Mouse (Mus musculus) B cell, adult 2 months (primary cell): ENCODE data around the gene Slc26a9.
"Not testable (repeated sequence)": the region's sequence is repeated elsewhere in the genome, so short reads cannot be mapped to it uniquely, and the experiment has no call there.

Source experiments
- DNase-seq, 2 experiments: peaks; one replicate each; pipeline ENCODE4 v3.0.0; 2022

Slc26a9 gene

DNA sequence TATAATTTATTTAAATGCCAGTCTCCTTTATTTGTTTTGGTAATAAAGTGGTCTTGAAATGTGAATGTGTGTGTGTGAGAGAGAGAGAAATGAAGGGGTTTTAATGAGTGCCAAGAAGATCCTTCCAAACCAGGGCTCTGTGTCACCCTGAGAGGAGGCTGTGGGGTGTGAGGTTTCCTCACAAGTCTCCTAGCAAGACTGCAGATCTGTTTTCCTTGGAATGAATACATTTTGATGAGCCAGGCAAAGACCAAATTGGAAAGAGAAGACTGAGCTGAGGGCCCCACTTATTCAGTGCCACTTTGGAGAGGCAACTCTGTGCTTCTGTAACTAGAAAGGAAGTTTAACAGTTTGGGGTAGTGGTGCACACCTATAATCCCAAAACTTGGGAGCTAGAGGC lies 27.6 kb downstream of the Slc26a9 start:
- no peak for DNase-seq

GRCm38 (mm10) chr1:131794591-131794990 lies 50.8 kb downstream of the Slc26a9 start:
- no peak for DNase-seq

DNA sequence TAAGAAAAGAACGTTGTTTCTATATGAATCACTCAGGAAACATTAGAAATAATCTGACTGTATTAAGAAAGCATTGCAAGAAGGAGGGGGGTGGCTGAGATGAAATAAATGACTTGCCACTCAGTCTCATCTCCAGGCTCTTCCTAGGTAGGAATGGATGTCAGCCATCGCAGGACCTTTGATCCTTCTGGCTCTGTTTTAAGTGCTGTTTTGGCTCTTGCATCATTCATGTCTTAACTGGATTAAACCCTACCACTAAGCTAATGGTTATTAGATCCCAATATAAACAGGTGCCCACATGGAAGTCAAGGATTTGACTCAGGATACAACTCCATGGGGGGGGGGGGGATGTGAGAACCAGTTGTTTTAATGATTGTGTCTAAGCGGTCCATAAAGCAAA lies 51.3 kb downstream of the Slc26a9 start:
- DNase-seq, result no peak

DNA sequence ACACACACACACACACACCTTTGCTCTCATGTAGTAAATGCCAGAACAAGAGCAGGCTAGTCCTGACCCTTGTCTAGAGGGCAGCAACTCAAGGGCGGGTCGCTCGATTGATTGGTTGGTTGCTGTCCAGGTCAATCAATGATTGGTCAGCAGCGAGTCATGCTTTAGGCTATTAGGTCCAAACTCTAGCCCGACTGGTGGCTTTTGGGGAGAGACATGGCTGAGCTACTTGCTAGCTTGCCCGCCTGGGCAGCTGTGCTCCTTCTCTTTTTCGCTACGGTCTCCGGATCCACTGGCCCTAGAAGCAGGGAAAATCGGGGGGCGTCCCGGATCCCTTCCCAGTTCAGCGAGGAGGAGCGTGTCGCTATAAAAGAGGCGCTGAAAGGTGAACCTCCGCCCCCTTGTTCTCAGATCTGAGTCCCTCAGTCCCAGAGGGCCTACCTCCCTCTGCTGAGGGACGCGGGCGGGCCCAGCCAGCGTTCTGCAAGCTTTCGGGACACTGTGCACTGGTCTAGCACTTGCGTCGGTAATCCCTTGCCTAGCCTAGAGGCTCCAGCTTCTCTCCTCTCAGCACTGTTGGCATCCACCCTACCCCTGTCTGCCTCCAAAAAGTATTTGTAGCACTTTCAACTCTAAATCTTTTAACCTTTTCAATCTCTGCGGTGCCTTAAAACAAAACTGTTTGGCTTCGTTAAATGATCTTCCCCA lies 53.5 kb downstream of the Slc26a9 start, which contains the start of gene Pm20d1:
TSS of gene Pm20d1 (plus strand) at position 180 of the 708 bp plus-strand sequence.
- DNase-seq, result peak; percentile 6 to 14

DNA sequence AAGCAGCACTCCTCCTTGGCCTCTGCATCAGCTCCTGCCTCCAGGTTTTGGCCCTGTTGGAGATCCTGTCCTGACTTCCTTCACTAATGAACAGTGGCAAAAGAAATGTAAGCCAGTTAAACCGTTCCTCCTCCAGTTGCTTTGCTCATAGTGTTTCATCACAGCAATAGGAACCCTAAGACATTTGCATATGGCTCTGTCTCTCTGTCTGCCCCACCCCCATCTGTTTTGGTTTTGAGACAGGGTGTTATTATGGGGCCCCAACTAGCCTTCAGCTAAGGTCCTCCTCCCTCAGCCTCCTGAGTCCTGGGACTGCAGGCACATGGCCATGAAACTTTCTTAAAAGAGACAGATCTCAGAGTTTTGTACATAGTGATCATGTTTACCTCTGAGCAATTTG lies 56.2 kb downstream of the Slc26a9 start:
- no peak for DNase-seq

GRCm38 (mm10) chr1:131801071-131801470 lies 57.2 kb downstream of the Slc26a9 start:
- DNase-seq, result no peak

- no peak for DNase-seq
Measured at GRCm38 (mm10) chr1:131802652-131803051, 58.8 kb downstream of the Slc26a9 start.

DNA sequence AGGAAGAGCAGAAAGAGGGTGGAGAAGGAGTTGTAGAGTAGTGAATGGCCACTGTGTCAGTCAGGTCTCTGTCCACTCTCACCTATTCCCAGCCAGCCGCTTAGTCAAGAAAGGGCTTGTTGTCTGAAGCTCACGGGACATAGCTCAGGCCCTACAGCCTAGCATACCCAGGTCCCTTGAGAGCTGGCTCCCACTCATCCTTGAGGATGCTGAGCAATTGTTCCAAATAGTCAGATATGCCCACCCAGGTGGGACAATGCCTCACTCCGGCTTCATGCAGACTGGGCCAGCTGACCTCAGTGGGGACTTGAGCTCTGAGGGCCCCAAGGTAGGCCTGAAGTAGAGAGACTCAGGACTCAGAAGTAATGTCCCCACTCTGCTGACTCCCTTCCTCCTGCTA lies 60.3 kb downstream of the Slc26a9 start:
- no peak for DNase-seq

- DNase-seq, result no peak
Measured at GRCm38 (mm10) chr1:131808986-131809385, 65.2 kb downstream of the Slc26a9 start.

DNA sequence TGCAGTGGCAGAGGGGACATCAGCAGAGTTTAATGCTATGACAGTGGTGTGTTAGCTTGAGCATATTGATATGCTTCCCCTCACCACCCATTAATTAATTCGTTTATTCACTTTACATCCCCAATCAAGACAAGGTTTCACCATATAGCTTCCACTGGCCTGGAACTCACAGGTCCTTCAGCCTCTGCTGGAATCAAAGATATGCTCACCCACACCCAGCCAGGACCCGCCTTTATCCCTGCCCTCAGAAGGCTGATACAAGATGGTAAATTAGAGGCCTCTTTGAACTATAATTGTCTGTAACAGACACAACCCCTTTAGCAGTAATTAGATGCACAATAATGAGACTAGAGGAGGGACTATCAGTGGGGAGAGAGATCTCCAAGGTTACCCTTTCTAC lies 65.8 kb downstream of the Slc26a9 start:
- no peak for DNase-seq

GRCm38 (mm10) chr1:131811393-131811792 lies 67.6 kb downstream of the Slc26a9 start:
- DNase-seq, result no peak

DNA sequence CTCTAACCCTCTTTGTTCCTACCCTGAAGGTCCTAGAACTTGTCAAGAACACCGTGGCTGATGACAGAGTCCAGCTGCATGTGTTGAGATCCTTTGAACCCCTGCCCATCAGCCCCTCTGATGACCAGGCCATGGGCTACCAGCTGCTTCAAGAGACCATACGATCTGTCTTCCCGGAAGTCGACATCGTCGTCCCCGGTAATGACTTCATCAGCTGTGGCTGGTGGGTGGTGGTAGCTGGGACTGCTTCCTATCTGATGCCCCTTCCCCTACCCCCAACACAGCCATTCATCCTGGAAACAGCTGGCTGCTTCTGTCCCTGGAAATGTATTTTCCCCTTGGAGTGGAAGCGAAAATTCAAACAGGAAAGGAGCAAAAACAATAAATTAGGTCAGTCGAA lies 68.2 kb downstream of the Slc26a9 start:
- DNase-seq, result no peak

GRCm38 (mm10) chr1:131812631-131813295 lies 68.9 kb downstream of the Slc26a9 start:
- no peak for DNase-seq

- DNase-seq, result no peak
Measured at GRCm38 (mm10) chr1:131813731-131814130, 69.9 kb downstream of the Slc26a9 start.

- no peak for DNase-seq
Measured at GRCm38 (mm10) chr1:131814191-131814590, 70.4 kb downstream of the Slc26a9 start.

GRCm38 (mm10) chr1:131816886-131817285 lies 73.1 kb downstream of the Slc26a9 start:
- DNase-seq, result no peak

DNA sequence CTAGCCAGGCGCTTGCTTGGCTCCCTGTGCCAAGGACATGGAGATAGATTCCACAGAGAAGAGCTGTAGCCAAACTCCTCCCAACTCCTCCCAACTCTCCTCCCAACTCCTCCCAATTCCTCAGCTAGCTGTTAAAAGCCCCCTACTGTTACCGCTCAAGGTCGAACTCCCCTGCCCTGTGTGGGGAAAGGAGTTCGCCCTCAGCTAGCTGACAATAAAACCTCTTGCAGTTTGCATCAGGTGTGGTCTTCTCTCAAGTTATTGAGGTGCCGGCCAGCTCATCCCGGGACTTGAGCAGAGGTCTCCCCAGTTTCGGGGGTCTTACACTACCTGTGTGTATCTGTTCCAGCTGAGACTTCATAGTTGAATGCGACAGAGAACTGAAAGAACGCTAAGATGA lies 76.5 kb downstream of the Slc26a9 start:
- not testable (repeated sequence) for DNase-seq

GRCm38 (mm10) chr1:131820887-131821328 lies 77.1 kb downstream of the Slc26a9 start:
- DNase-seq, result peak in 1 of 2 experiments; percentile 22
